Mouse (Mus musculus): ENCODE results near the gene Prr5l. TPM values are rescaled to one million over a fixed set of nuclear protein-coding genes. Genes with fewer than 3 reads are reported as not detected.

Gene Prr5l
- polyA plus RNA-seq, 1 experiment from 2014 or later: 8.2 TPM

- Histone ChIP-seq H3K9ac (replicated peaks; ENCODE audit: low read depth, low read length) (no peak overlapping the region), H3K36me3 (ENCODE audit: control insufficient read depth, insufficient read depth, low read length) (no peaks in the 10 kb centered on the region), H3K4me2 (replicated peaks; ENCODE audit: low read depth, low read length) (no peak overlapping the region), H3K4me1 (ENCODE audit: control insufficient read depth, insufficient read depth, low read length) (no peaks in the 10 kb centered on the region), H3K27ac (ENCODE audit: low read length) (no peak overlapping the region), H3K4me3 (ENCODE audit: low read depth, low read length) (no peak overlapping the region), H3K27me3 (ENCODE audit: control insufficient read depth, insufficient read depth, low read length) (no peaks in the 10 kb centered on the region), H3K9me3 (ENCODE audit: control insufficient read depth, low read depth, low read length) (no peaks in the 10 kb centered on the region)
- no peak for ATAC-seq (ENCODE audit: insufficient number of reproducible peaks, insufficient read depth, low FRiP score, low read depth)
- WGBS: 76% methylated on average over 10 of the region's 10 CpGs
Measured at GRCm38 (mm10) chr2:101723333-101723881, 159.4 kb downstream of the Prr5l start.

- Histone ChIP-seq H3K4me1 (ENCODE audit: control insufficient read depth, insufficient read depth, low read length) (no peaks in the 10 kb centered on the region), H3K27ac (ENCODE audit: low read length) (peak overlapping the region; percentile 28; the same call in 1 of the 2 replicates), H3K27me3 (ENCODE audit: control insufficient read depth, insufficient read depth, low read length) (no peaks in the 10 kb centered on the region), H3K4me2 (replicated peaks; ENCODE audit: low read depth, low read length) (no peak overlapping the region), H3K9ac (replicated peaks; ENCODE audit: low read depth, low read length) (no peak overlapping the region), H3K9me3 (ENCODE audit: control insufficient read depth, low read depth, low read length) (no peaks in the 10 kb centered on the region), H3K36me3 (ENCODE audit: control insufficient read depth, insufficient read depth, low read length) (no peaks in the 10 kb centered on the region), H3K4me3 (ENCODE audit: low read depth, low read length) (no peak overlapping the region)
- WGBS: 51% methylated on average over 8 of the region's 8 CpGs
- no peak for ATAC-seq (ENCODE audit: insufficient number of reproducible peaks, insufficient read depth, low FRiP score, low read depth)
Measured at GRCm38 (mm10) chr2:101722370-101723332, 160.2 kb downstream of the Prr5l start.

- Histone ChIP-seq H3K4me2 (replicated peaks; ENCODE audit: low read depth, low read length) (no peak overlapping the region), H3K36me3 (ENCODE audit: control insufficient read depth, insufficient read depth, low read length) (no peaks in the 10 kb centered on the region), H3K27ac (ENCODE audit: low read length) (no peak overlapping the region), H3K4me1 (ENCODE audit: control insufficient read depth, insufficient read depth, low read length) (no peaks in the 10 kb centered on the region), H3K9ac (replicated peaks; ENCODE audit: low read depth, low read length) (no peak overlapping the region), H3K4me3 (ENCODE audit: low read depth, low read length) (no peak overlapping the region), H3K27me3 (ENCODE audit: control insufficient read depth, insufficient read depth, low read length) (no peaks in the 10 kb centered on the region), H3K9me3 (ENCODE audit: control insufficient read depth, low read depth, low read length) (no peaks in the 10 kb centered on the region)
- 84% methylated on average over 4 of the region's 4 CpGs for WGBS
- ATAC-seq (ENCODE audit: insufficient number of reproducible peaks, insufficient read depth, low FRiP score, low read depth): no peak
Measured at GRCm38 (mm10) chr2:101721835-101722234, 161.0 kb downstream of the Prr5l start.

- Histone ChIP-seq H3K4me1 (ENCODE audit: control insufficient read depth, insufficient read depth, low read length) (no peaks in the 10 kb centered on the region), H3K27ac (ENCODE audit: low read length) (no peak overlapping the region), H3K27me3 (ENCODE audit: control insufficient read depth, insufficient read depth, low read length) (no peaks in the 10 kb centered on the region), H3K4me3 (ENCODE audit: low read depth, low read length) (no peak overlapping the region), H3K9me3 (ENCODE audit: control insufficient read depth, low read depth, low read length) (no peaks in the 10 kb centered on the region), H3K4me2 (replicated peaks; ENCODE audit: low read depth, low read length) (no peak overlapping the region), H3K9ac (replicated peaks; ENCODE audit: low read depth, low read length) (no peak overlapping the region), H3K36me3 (ENCODE audit: control insufficient read depth, insufficient read depth, low read length) (no peaks in the 10 kb centered on the region)
- 93% methylated on average over 13 of the region's 13 CpGs for WGBS
- ATAC-seq (ENCODE audit: insufficient number of reproducible peaks, insufficient read depth, low FRiP score, low read depth): no peak
Measured at GRCm38 (mm10) chr2:101717162-101717561, 165.7 kb downstream of the Prr5l start.

GRCm38 (mm10) chr2:101715650-101716323 lies 167.0 kb downstream of the Prr5l start:
- Histone ChIP-seq H3K9ac (replicated peaks; ENCODE audit: low read depth, low read length) (no peak overlapping the region), H3K9me3 (ENCODE audit: control insufficient read depth, low read depth, low read length) (no peaks in the 10 kb centered on the region), H3K4me2 (replicated peaks; ENCODE audit: low read depth, low read length) (no peak overlapping the region), H3K36me3 (ENCODE audit: control insufficient read depth, insufficient read depth, low read length) (no peaks in the 10 kb centered on the region), H3K4me1 (ENCODE audit: control insufficient read depth, insufficient read depth, low read length) (no peaks in the 10 kb centered on the region), H3K4me3 (ENCODE audit: low read depth, low read length) (no peak overlapping the region), H3K27me3 (ENCODE audit: control insufficient read depth, insufficient read depth, low read length) (no peaks in the 10 kb centered on the region), H3K27ac (ENCODE audit: low read length) (no peak overlapping the region)
- ATAC-seq (ENCODE audit: insufficient number of reproducible peaks, insufficient read depth, low FRiP score, low read depth): peak; percentile 60
- WGBS: 72% methylated on average over 8 of the region's 8 CpGs

GRCm38 (mm10) chr2:101711608-101712007 lies 171.2 kb downstream of the Prr5l start:
- no peak overlapping the region for H3K27ac ChIP-seq (ENCODE audit: low read length)
- H3K4me3 ChIP-seq (ENCODE audit: low read depth, low read length): no peak overlapping the region
- no peak overlapping the region for H3K9ac ChIP-seq (replicated peaks; ENCODE audit: low read depth, low read length)
- no peak overlapping the region for H3K4me2 ChIP-seq (replicated peaks; ENCODE audit: low read depth, low read length)
- H3K4me1 ChIP-seq (ENCODE audit: control insufficient read depth, insufficient read depth, low read length): no peaks in the 10 kb centered on the region
- H3K9me3 ChIP-seq (ENCODE audit: control insufficient read depth, low read depth, low read length): no peaks in the 10 kb centered on the region
- no peaks in the 10 kb centered on the region for H3K36me3 ChIP-seq (ENCODE audit: control insufficient read depth, insufficient read depth, low read length)
- H3K27me3 ChIP-seq (ENCODE audit: control insufficient read depth, insufficient read depth, low read length): no peaks in the 10 kb centered on the region
- ATAC-seq (ENCODE audit: insufficient number of reproducible peaks, insufficient read depth, low FRiP score, low read depth): no peak
- WGBS: 84% methylated on average over 3 of the region's 3 CpGs

- no peak overlapping the region for H3K4me3 ChIP-seq (ENCODE audit: low read depth, low read length)
- WGBS: 40% methylated on average over 5 of the region's 5 CpGs
- H3K27me3 ChIP-seq (ENCODE audit: control insufficient read depth, insufficient read depth, low read length): no peaks in the 10 kb centered on the region
- H3K4me2 ChIP-seq (replicated peaks; ENCODE audit: low read depth, low read length): no peak overlapping the region
- H3K9ac ChIP-seq (replicated peaks; ENCODE audit: low read depth, low read length): no peak overlapping the region
- no peak for ATAC-seq (ENCODE audit: insufficient number of reproducible peaks, insufficient read depth, low FRiP score, low read depth)
- no peaks in the 10 kb centered on the region for H3K9me3 ChIP-seq (ENCODE audit: control insufficient read depth, low read depth, low read length)
- H3K4me1 ChIP-seq (ENCODE audit: control insufficient read depth, insufficient read depth, low read length): no peaks in the 10 kb centered on the region
- no peaks in the 10 kb centered on the region for H3K36me3 ChIP-seq (ENCODE audit: control insufficient read depth, insufficient read depth, low read length)
- no peak overlapping the region for H3K27ac ChIP-seq (ENCODE audit: low read length)
Measured at GRCm38 (mm10) chr2:101705941-101706485, 176.8 kb downstream of the Prr5l start.

GRCm38 (mm10) chr2:101699284-101699683 lies 183.5 kb downstream of the Prr5l start:
- H3K4me1 ChIP-seq (ENCODE audit: control insufficient read depth, insufficient read depth, low read length): no peaks in the 10 kb centered on the region
- H3K36me3 ChIP-seq (ENCODE audit: control insufficient read depth, insufficient read depth, low read length): peaks cover 32% of the 10 kb centered on the region
- no peak overlapping the region for H3K9ac ChIP-seq (replicated peaks; ENCODE audit: low read depth, low read length)
- ATAC-seq (ENCODE audit: insufficient number of reproducible peaks, insufficient read depth, low FRiP score, low read depth): no peak
- no peaks in the 10 kb centered on the region for H3K9me3 ChIP-seq (ENCODE audit: control insufficient read depth, low read depth, low read length)
- H3K27ac ChIP-seq (ENCODE audit: low read length): no peak overlapping the region
- WGBS: 82% methylated on average over 4 of the region's 4 CpGs
- no peak overlapping the region for H3K4me3 ChIP-seq (ENCODE audit: low read depth, low read length)
- no peak overlapping the region for H3K4me2 ChIP-seq (replicated peaks; ENCODE audit: low read depth, low read length)
- no peaks in the 10 kb centered on the region for H3K27me3 ChIP-seq (ENCODE audit: control insufficient read depth, insufficient read depth, low read length)
